Mouse (Mus musculus): ENCODE measurements around the gene Dppa1. TPM values are rescaled to one million over a fixed set of nuclear protein-coding genes. Genes with fewer than 3 reads are reported as not detected.
"Not testable (repeated sequence)": the region's sequence is repeated elsewhere in the genome, so short reads cannot be mapped to it uniquely, and the experiment has no call there.

Dppa1 gene
- not detected for polyA plus RNA-seq (2017; shearing (Covaris generic))

GRCm38 (mm10) chr11:46629211-46629795 lies at the start of gene Dppa1:
Gene Dppa1, minus strand, starts transcription at chr11:46629261.
- no peak for ATAC-seq

GRCm38 (mm10) chr11:46667938-46668337 lies 38.9 kb upstream of the Dppa1 start:
- ATAC-seq: peak; percentile 61

- no peak for ATAC-seq
Measured at GRCm38 (mm10) chr11:46667105-46667504, 38.0 kb upstream of the Dppa1 start.

GRCm38 (mm10) chr11:46665599-46666522 lies 36.8 kb upstream of the Dppa1 start:
- peak; percentile 65 for ATAC-seq

GRCm38 (mm10) chr11:46663215-46663614 lies 34.2 kb upstream of the Dppa1 start:
- ATAC-seq: no peak

- no peak for ATAC-seq
Measured at GRCm38 (mm10) chr11:46652476-46652875, 23.4 kb upstream of the Dppa1 start.

GRCm38 (mm10) chr11:46649655-46650054 lies 20.6 kb upstream of the Dppa1 start:
- ATAC-seq: not testable (repeated sequence)

- ATAC-seq: no peak
Measured at GRCm38 (mm10) chr11:46644824-46645223, 15.8 kb upstream of the Dppa1 start.

- ATAC-seq: no peak
Measured at GRCm38 (mm10) chr11:46636568-46636967, 7.5 kb upstream of the Dppa1 start.

GRCm38 (mm10) chr11:46635516-46635915 lies 6.5 kb upstream of the Dppa1 start:
- ATAC-seq: not testable (repeated sequence)

- peak; percentile 46 for ATAC-seq
Measured at GRCm38 (mm10) chr11:46631635-46632034, 2.6 kb upstream of the Dppa1 start.

GRCm38 (mm10) chr11:46620414-46621168 lies 8.5 kb downstream of the Dppa1 start:
- no peak for ATAC-seq

GRCm38 (mm10) chr11:46619929-46620328 lies 9.1 kb downstream of the Dppa1 start:
- ATAC-seq: no peak

GRCm38 (mm10) chr11:46592416-46592815 lies 36.6 kb downstream of the Dppa1 start:
- no peak for ATAC-seq

- no peak for ATAC-seq
Measured at GRCm38 (mm10) chr11:46582741-46583140, 46.3 kb downstream of the Dppa1 start.

GRCm38 (mm10) chr11:46580428-46580827 lies 48.6 kb downstream of the Dppa1 start:
- ATAC-seq: no peak

GRCm38 (mm10) chr11:46578771-46579281 lies 50.2 kb downstream of the Dppa1 start:
- peak; percentile 59 for ATAC-seq

GRCm38 (mm10) chr11:46571327-46571726 lies 57.7 kb downstream of the Dppa1 start, which contains the start of gene BC053393:
Gene BC053393, plus strand, starts transcription at chr11:46571536.
- ATAC-seq: no peak

GRCm38 (mm10) chr11:46569107-46569506 lies 60.0 kb downstream of the Dppa1 start:
- no peak for ATAC-seq

- ATAC-seq: peak; percentile 68
Measured at GRCm38 (mm10) chr11:46565967-46566366, 63.1 kb downstream of the Dppa1 start.

- no peak for ATAC-seq
Measured at GRCm38 (mm10) chr11:46564671-46565070, 64.4 kb downstream of the Dppa1 start.

GRCm38 (mm10) chr11:46561096-46561495 lies 68.0 kb downstream of the Dppa1 start:
- no peak for ATAC-seq
